Mouse (Mus musculus) heart, embryonic 15.5 days (tissue): ENCODE results near the gene Lrrc26. TPM values are rescaled to one million over a fixed set of nuclear protein-coding genes. Genes with fewer than 3 reads are reported as not detected.

Experiments
- ATAC-seq: fragments of 200-750 bp; cut with Nextera tagmentation; replicated peaks from 2 replicates; pipeline ENCODE4 v1.8.0; 2017; ENCODE audit warnings: low read depth, moderate TSS enrichment; ENCODE audit not compliant: insufficient number of reproducible peaks, insufficient read depth, low FRiP score
- H3K27ac ChIP-seq: fragments of 300-500 bp; sonication (generic); 2 replicates; pipeline ENCODE4 v1.5.1; 2015; ENCODE audit warnings: mild to moderate bottlenecking, inconsistent platforms
- H3K27me3 ChIP-seq: fragments of 300-500 bp; sonication (generic); 2 replicates; pipeline ENCODE4 v1.6.1; 2015; ENCODE audit warnings: inconsistent platforms
- H3K36me3 ChIP-seq: fragments of 300-500 bp; sonication (generic); 2 replicates; pipeline ENCODE4 v1.6.1; 2015; ENCODE audit warnings: mild to moderate bottlenecking, inconsistent platforms
- H3K4me1 ChIP-seq: fragments of 300-500 bp; sonication (generic); replicated peaks from 2 replicates; pipeline ENCODE4 v1.6.1; 2015; ENCODE audit warnings: inconsistent platforms
- H3K4me2 ChIP-seq: fragments of 300-500 bp; sonication (generic); 2 replicates; pipeline ENCODE4 v1.6.1; 2015; ENCODE audit warnings: inconsistent platforms, mild to moderate bottlenecking, moderate library complexity
- H3K4me3 ChIP-seq: fragments of 300-500 bp; sonication (generic); 2 replicates; pipeline ENCODE4 v1.5.1; 2015; ENCODE audit warnings: mild to moderate bottlenecking, inconsistent platforms
- H3K9ac ChIP-seq: fragments of 300-500 bp; sonication (generic); 2 replicates; pipeline ENCODE4 v1.6.1; 2015; ENCODE audit warnings: mild to moderate bottlenecking, inconsistent platforms
- H3K9me3 ChIP-seq: fragments of 300-500 bp; sonication (generic); replicated peaks from 2 replicates; pipeline ENCODE4 v1.6.1; 2016; ENCODE audit warnings: inconsistent platforms
- WGBS: fragments of 180-500 bp; shearing (Covaris S2); methylation state at CpG from one replicate; pipeline ENCODE4 v1.1.7; 2015; ENCODE audit warnings: mixed read lengths; 5-methylcytosine and 5-hydroxymethylcytosine counted together
- polyA plus RNA-seq: library from polyadenylated mRNA; unstranded; fragments of >200 nt; fragmentation: Nextera tagmentation; extraction: Ambion mirVana; gene quantifications from 2 replicates; pipeline ENCODE4 v1.2.1, GENCODE M21; 2015

Gene Lrrc26
- polyA plus RNA-seq, 1 experiment from 2014 or later = 0.28 TPM

- no peaks in the 10 kb centered on the region for H3K9me3 ChIP-seq
- H3K4me2 ChIP-seq = no peak overlapping the region
- no peaks in the 10 kb centered on the region for H3K36me3 ChIP-seq
- H3K27me3 ChIP-seq = no peaks in the 10 kb centered on the region
- no peak overlapping the region for H3K27ac ChIP-seq
- ATAC-seq = no peak
- no peak overlapping the region for H3K9ac ChIP-seq
- no peak overlapping the region for H3K4me3 ChIP-seq
- H3K4me1 ChIP-seq = peaks cover 11% of the 10 kb centered on the region
- WGBS = 35% methylated on average over 7 of the region's 7 CpGs
Observed at GRCm38 (mm10) chr2:25328440-25328839, 38.7 kb downstream of the Lrrc26 start.

DNA sequence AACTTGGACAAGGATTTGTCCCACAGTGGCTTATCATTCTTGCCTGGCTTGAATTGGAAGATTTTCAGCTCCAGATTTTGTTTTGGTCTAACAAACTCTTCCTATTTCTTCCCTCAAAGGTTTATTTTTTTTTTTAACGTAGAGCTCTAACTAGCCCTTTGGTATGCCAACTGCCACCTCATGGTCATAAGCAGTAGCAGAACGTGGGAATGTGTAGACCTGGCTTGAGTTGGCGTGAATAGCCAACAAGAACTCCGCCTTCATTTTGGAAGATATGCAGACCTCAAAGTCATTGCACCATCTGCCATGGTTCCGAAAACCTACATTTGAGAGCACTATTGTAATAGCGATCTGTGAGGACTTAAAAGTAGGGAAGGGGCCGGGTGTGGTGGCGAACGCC lies 41.8 kb downstream of the Lrrc26 start:
- H3K4me2 ChIP-seq = peak overlapping the region; percentile 72
- H3K27ac ChIP-seq = no peak overlapping the region

DNA sequence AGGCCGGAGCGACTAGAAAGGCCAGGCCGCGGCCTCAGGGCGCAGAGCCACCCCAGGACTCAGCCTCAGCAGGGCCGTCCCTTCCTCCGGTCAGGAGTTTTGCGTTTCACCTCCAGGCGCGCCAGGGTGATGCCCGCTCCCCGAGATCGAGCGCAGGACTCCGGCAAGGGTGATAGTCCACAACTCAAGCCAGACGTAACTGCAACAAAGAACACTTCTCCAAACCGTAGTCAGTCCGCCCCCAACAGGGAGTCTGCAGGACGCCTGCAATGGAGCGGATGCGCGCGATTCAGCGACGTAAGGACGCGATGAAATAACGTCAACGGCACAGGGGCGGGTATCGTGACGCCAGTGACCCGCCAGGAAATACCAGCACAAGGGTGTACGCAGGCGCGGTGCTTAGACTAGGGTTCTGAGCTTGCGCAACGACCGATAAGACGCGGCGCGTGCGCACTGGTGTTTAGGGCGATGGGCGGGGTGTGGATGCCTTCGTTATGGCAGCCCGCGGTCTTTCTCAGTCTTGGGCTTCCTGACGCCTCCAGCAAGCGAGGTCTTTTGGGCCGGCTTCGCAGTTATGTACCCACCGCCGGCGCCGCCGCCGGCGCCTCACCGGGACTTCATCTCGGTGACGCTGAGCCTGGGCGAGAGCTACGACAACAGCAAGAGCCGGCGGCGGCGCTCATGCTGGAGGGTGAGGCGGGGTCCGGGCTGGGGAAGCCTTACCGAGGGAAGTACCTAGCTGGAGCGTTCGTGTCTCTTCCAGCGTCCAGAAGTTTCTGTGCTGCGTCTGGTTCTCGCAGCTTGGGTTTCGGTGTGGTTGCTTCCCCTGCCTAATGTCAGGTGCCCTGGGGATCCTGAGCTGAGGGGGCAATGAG lies 42.8 kb downstream of the Lrrc26 start, which contains the start of gene Man1b1:
Man1b1 (plus strand) TSS at position 53 of the 875 bp plus-strand sequence.
- under 1% methylated on average over 78 of the region's 78 CpGs for WGBS
- ATAC-seq = peak; percentile 100
- H3K9me3 ChIP-seq = no peaks in the 10 kb centered on the region

More for the DNA sequence above, 41.8 kb downstream of the Lrrc26 start:
- Histone ChIP-seq H3K9me3 (no peaks in the 10 kb centered on the region), H3K27me3 (no peaks in the 10 kb centered on the region), H3K4me1 (peaks cover 23% of the 10 kb centered on the region), H3K36me3 (peaks cover 23% of the 10 kb centered on the region), H3K9ac (peak overlapping the region; percentile 75), H3K4me3 (peak overlapping the region; percentile 69)
- ATAC-seq = no peak
- 50% methylated on average over 9 of the region's 9 CpGs for WGBS

GRCm38 (mm10) chr2:25333569-25333968 lies 43.9 kb downstream of the Lrrc26 start:
- H3K27ac ChIP-seq = no peak overlapping the region
- H3K4me1 ChIP-seq = peaks cover 23% of the 10 kb centered on the region
- H3K4me3 ChIP-seq = peak overlapping the region; percentile 69
- H3K36me3 ChIP-seq = peaks cover 43% of the 10 kb centered on the region
- no peak for ATAC-seq
- H3K9me3 ChIP-seq = no peaks in the 10 kb centered on the region
- no peaks in the 10 kb centered on the region for H3K27me3 ChIP-seq
- WGBS = 79% methylated on average over 2 of the region's 2 CpGs
- H3K9ac ChIP-seq = peak overlapping the region; percentile 74; the same call in 1 of the 2 replicates
- H3K4me2 ChIP-seq = peak overlapping the region; percentile 81

More for the DNA sequence above, 42.8 kb downstream of the Lrrc26 start, which contains the start of gene Man1b1:
- peak within 1 kb of the TSS; percentile 81 for H3K4me2 ChIP-seq
- peaks cover 23% of the 10 kb centered on the region for H3K4me1 ChIP-seq
- H3K9ac ChIP-seq = peak within 1 kb of the TSS; percentile 75
- peak within 1 kb of the TSS; percentile 69 for H3K4me3 ChIP-seq
- no peaks in the 10 kb centered on the region for H3K27me3 ChIP-seq
- H3K36me3 ChIP-seq = peaks cover 33% of the 10 kb centered on the region
- peak within 1 kb of the TSS; percentile 85 for H3K27ac ChIP-seq

GRCm38 (mm10) chr2:25338303-25338702 lies 48.6 kb downstream of the Lrrc26 start:
- WGBS = 92% methylated on average over 6 of the region's 6 CpGs
- no peaks in the 10 kb centered on the region for H3K27me3 ChIP-seq
- no peak overlapping the region for H3K4me2 ChIP-seq
- H3K9ac ChIP-seq = no peak overlapping the region
- H3K36me3 ChIP-seq = peaks cover 77% of the 10 kb centered on the region
- H3K9me3 ChIP-seq = no peaks in the 10 kb centered on the region
- peaks cover 14% of the 10 kb centered on the region for H3K4me1 ChIP-seq
- H3K27ac ChIP-seq = no peak overlapping the region
- no peak overlapping the region for H3K4me3 ChIP-seq
- no peak for ATAC-seq

Other genes starting within 250 kb of the Lrrc26 start
- gene Nsmf, start 235.6 kb upstream of the Lrrc26 start, polyA plus RNA-seq = 55.9 and 68.2 TPM in 2 replicates
- gene Entpd8, start 209.6 kb upstream of the Lrrc26 start, polyA plus RNA-seq = not detected in 2 replicates
- gene Noxa1, start 194.8 kb upstream of the Lrrc26 start, polyA plus RNA-seq = 0.15 and 0.16 TPM in 2 replicates
- 17.3 and 19.0 TPM in 2 replicates for gene Nrarp, start 109.2 kb upstream of the Lrrc26 start, polyA plus RNA-seq
- 5.8 and 10.3 TPM in 2 replicates for gene Tor4a, start 93.0 kb upstream of the Lrrc26 start, polyA plus RNA-seq
- 62.7 and 79.5 TPM in 2 replicates for gene Nelfb, start 78.4 kb upstream of the Lrrc26 start, polyA plus RNA-seq
- not detected in 2 replicates for gene Stpg3, start 75.3 kb upstream of the Lrrc26 start, polyA plus RNA-seq
- 0.57 and 0.65 TPM in 2 replicates for gene Fam166a, start 71.2 kb upstream of the Lrrc26 start, polyA plus RNA-seq
- gene Tubb4b, start 65.2 kb upstream of the Lrrc26 start, polyA plus RNA-seq = 358 and 463 TPM in 2 replicates
- gene Slc34a3, start 55.6 kb upstream of the Lrrc26 start, polyA plus RNA-seq = not detected in 2 replicates
- not detected in 2 replicates for gene Rnf224, start 53.1 kb upstream of the Lrrc26 start, polyA plus RNA-seq
- gene Rnf208, start 47.7 kb upstream of the Lrrc26 start, polyA plus RNA-seq = 4.3 and 6.0 TPM in 2 replicates
- gene Cysrt1, start 47.5 kb upstream of the Lrrc26 start, polyA plus RNA-seq = 0.30 TPM in 2 replicates
- gene AL732309.1, start 43.1 kb upstream of the Lrrc26 start, polyA plus RNA-seq = 2.3 and 3.3 TPM in 2 replicates
- gene Tmem203, start 34.5 kb upstream of the Lrrc26 start, polyA plus RNA-seq = 17.6 and 18.2 TPM in 2 replicates
- gene Tprn, start 27.3 kb upstream of the Lrrc26 start, polyA plus RNA-seq = 3.6 and 5.2 TPM in 2 replicates
- 137 and 152 TPM in 2 replicates for gene Ssna1, start 17.5 kb upstream of the Lrrc26 start, polyA plus RNA-seq
- 67.5 and 92.0 TPM in 2 replicates for gene Anapc2, start 17.4 kb upstream of the Lrrc26 start, polyA plus RNA-seq
- gene Tmem210, start 1.8 kb upstream of the Lrrc26 start, polyA plus RNA-seq = not detected in 2 replicates
- gene Grin1, start 29.3 kb downstream of the Lrrc26 start, polyA plus RNA-seq = 0.25 and 0.28 TPM in 2 replicates
- gene Man1b1, start 42.4 kb downstream of the Lrrc26 start, polyA plus RNA-seq = 30.2 and 31.1 TPM in 2 replicates
- gene Dpp7, start 66.4 kb downstream of the Lrrc26 start, polyA plus RNA-seq = 9.5 and 12.5 TPM in 2 replicates
- gene Uap1l1, start 75.8 kb downstream of the Lrrc26 start, polyA plus RNA-seq = 13.9 and 16.0 TPM in 2 replicates
- 15.4 and 25.5 TPM in 2 replicates for gene Sapcd2, start 82.4 kb downstream of the Lrrc26 start, polyA plus RNA-seq
- 1.8 and 4.6 TPM in 2 replicates for gene Entpd2, start 106.0 kb downstream of the Lrrc26 start, polyA plus RNA-seq
- gene Npdc1, start 109.4 kb downstream of the Lrrc26 start, polyA plus RNA-seq = 28.8 and 41.6 TPM in 2 replicates
- 0.08 and 0.15 TPM in 2 replicates for gene Fut7, start 133.4 kb downstream of the Lrrc26 start, polyA plus RNA-seq
- 3.5 and 5.6 TPM in 2 replicates for gene Abca2, start 138.8 kb downstream of the Lrrc26 start, polyA plus RNA-seq
- gene Clic3, start 166.9 kb downstream of the Lrrc26 start, polyA plus RNA-seq = 6.1 and 9.6 TPM in 2 replicates
- gene Paxx, start 171.2 kb downstream of the Lrrc26 start, polyA plus RNA-seq = 31.1 and 38.0 TPM in 2 replicates
- 107 and 134 TPM in 2 replicates for gene Ptgds, start 180.1 kb downstream of the Lrrc26 start, polyA plus RNA-seq
- not detected in 2 replicates for gene Lcn12, start 204.0 kb downstream of the Lrrc26 start, polyA plus RNA-seq
- 72.6 and 94.1 TPM in 2 replicates for gene Fbxw5, start 210.8 kb downstream of the Lrrc26 start, polyA plus RNA-seq
- gene C8g, start 211.8 kb downstream of the Lrrc26 start, polyA plus RNA-seq = 3.5 and 5.0 TPM in 2 replicates